Mouse (Mus musculus): Measurements from ENCODE around the gene Nr2f2. TPM values are rescaled to one million over a fixed set of nuclear protein-coding genes. Genes with fewer than 3 reads are reported as not detected.

The Nr2f2 gene
- total RNA-seq (2015; ENCODE audit: low replicate concordance) (not detected in 2 replicates), total RNA-seq (2017; ENCODE audit: low replicate concordance) (not detected in 2 replicates)

DNA sequence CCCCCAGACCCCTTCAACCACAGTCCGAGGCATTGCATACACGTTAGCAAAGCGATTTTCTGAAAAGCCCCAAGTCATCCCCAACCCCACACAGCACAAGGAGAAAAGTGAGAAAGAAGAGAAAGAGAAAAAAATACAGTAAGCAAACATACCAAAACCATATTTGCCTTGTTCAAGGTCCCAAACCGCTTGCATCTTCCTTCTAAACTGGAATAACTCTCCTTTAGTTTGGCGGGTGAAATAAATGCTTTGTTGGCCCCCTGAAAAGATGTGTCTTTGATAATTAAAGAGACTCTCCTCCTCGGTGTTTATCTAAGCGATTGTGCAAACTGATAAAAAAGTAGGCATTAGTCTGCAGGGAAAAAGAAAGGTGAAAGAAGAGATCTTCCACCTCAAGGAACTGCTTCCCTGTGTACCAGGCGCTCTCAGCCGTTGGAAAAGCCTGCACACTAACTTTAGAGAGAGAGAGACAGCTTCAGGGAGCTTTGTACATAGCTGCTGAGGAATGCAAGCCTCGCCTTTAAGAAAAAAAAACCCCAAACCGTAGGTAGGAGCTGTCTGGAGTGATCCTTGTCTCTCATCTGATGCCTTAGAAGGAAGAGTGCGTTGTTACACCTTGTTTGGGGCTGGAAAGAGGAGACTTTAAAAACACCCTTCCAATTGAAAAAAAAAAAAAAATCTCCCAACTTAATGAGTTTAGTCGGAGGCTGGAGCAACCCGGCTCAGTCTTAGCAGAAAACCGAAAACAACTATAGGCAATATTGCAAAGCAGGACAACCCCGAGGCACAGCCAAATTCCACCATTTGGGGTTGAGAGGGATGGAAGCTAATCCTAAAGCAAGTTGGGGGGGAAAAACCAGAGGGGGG is at the start of gene Nr2f2:
Nr2f2 (minus strand) TSS at position 795 of the 867 bp plus-strand sequence.
- no peak for ATAC-seq (replicated peaks; ENCODE audit: low FRiP score, poor library complexity, severe bottlenecking)

DNA sequence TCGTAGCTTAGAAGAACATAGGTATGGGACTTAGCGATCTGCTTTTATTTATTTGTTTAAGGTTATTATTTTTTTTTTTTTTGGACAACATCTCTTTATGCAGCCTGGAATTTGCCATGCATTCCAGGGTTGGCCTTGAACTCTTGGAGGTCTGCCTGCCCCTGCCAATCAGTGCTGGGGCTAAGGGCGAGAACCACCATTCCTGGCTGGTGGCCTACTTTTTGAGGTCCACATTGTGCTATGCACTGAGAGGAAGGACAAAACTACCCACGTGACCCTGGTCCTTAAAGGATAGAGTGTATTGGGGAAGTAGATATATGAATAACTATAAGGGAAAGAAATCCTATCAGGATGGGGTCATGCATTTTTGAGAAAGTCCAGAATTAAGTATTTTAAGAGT is 47.9 kb upstream of the Nr2f2 start:
- no peak for ATAC-seq (replicated peaks; ENCODE audit: low FRiP score, poor library complexity, severe bottlenecking)

DNA sequence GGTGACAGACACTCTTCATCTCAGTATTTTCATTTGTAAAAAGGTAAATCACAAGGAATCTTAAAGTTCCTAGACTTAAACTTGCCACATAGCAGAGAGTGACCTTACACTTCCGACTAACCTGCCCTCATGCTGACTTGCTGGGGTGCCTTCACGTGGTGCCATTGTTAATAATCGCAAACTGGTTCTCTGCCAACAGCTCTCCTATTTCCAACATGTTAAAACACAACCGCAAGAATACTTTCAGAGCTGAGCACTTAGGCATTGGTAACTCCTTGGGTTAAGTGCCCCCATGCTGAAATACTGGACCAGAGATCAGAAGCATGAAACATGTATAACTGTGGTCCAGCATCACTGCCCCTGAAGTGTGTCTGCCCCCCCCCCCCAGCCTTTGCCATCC is 47.1 kb upstream of the Nr2f2 start:
- no peak for ATAC-seq (replicated peaks; ENCODE audit: low FRiP score, poor library complexity, severe bottlenecking)

DNA sequence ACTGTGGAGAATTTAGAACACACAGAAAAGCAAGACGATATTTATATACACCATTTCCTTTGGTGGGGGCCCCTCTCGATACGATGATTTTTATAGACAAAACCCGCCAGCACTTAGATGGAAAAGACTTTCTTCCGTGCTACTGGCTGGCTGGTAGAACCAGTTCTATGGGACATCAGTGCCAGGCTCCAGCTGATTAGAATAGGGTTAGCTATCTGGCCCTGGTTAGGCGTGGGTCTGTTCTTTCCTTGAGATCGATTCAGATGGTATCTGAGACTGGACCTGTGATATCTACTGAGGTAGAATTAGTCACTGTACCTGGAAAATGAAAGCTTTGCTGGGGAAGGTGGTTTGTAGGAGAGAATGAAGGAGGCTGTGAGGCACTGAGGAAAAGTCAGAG is 46.4 kb upstream of the Nr2f2 start:
- no peak for ATAC-seq (replicated peaks; ENCODE audit: low FRiP score, poor library complexity, severe bottlenecking)

GRCm38 (mm10) chr7:70410350-70410749 is 43.8 kb upstream of the Nr2f2 start:
- no peak for ATAC-seq (replicated peaks; ENCODE audit: low FRiP score, poor library complexity, severe bottlenecking)

DNA sequence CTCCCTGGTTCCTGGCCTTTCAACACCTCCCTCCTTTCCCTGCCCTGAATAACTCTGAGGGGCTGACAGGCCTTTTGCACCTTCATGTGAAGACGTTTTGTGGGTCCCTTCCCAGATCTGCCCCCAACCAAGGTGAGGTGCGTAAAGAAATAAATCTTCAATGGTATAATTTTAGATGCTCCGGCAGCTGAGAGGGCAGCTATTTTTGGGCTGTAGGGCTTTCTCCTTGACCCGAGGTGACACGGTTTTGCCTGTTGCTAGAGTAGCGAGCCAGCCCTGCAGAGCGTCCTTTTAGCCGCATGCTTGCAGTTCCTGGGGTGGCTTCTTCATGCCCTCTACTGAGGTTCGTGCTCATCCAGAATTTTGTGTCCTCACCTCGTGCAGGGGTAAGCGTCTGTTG is 43.4 kb upstream of the Nr2f2 start:
- no peak for ATAC-seq (replicated peaks; ENCODE audit: low FRiP score, poor library complexity, severe bottlenecking)

DNA sequence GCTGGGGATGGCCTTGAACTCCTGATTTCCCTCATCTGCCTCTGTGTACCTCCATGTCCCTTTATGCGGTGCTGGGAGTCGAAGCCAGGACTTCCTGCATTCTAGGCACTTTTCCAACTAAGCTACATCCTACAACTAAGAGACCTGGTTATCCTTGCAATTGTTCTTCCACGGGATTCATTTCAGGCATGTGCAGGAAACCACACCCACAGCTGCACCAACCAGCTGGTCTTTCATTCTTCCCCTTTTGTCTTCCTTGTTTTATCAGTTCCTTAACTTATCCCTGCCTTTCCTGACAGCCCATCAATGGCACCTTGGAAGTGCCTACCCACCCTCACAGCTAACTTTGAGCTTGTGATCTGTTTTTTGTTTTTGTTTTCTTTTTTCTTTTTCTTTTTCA is 42.3 kb upstream of the Nr2f2 start:
- no peak for ATAC-seq (replicated peaks; ENCODE audit: low FRiP score, poor library complexity, severe bottlenecking)

DNA sequence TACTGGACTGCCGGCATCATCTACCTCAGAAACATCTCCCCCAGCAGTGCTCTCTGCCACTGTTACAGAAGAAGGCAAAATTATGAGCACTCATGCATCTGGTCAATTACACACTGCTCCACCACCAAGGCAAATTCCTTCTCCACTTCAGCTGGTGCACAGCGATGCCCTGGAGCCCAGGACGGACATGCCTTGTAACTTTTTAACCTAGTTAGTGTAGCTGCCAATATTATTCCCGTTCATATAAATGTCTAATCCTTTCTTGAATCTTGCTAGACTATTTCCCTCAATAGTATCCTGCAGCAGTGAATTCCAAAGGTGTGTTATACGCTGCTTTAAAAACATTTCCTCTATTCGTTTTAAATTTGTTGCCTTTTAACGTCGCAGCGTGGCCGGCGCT is 40.6 kb upstream of the Nr2f2 start:
- no peak for ATAC-seq (replicated peaks; ENCODE audit: low FRiP score, poor library complexity, severe bottlenecking)

- ATAC-seq (replicated peaks; ENCODE audit: low FRiP score, poor library complexity, severe bottlenecking): no peak
Observed at GRCm38 (mm10) chr7:70406527-70406926, 40.0 kb upstream of the Nr2f2 start.

DNA sequence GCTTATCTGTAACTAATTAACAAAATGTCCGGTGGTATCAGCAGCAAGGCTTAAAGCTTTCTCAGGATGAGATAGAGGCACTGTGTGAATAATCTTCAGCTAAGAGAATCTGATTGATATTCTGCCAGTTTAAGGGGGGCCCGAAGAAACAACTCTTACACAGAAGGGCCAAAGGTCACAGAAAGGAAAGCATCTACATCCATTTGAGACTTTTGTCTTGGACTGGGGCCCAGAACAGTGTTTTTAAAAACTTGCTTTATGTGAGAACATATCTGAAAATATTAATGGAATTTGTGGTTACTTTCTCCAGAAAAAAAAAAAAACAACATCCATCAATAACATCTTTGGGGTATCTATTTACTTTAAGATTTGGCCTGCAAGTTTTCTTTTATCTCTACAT is 38.9 kb upstream of the Nr2f2 start:
- ATAC-seq (replicated peaks; ENCODE audit: low FRiP score, poor library complexity, severe bottlenecking): no peak

DNA sequence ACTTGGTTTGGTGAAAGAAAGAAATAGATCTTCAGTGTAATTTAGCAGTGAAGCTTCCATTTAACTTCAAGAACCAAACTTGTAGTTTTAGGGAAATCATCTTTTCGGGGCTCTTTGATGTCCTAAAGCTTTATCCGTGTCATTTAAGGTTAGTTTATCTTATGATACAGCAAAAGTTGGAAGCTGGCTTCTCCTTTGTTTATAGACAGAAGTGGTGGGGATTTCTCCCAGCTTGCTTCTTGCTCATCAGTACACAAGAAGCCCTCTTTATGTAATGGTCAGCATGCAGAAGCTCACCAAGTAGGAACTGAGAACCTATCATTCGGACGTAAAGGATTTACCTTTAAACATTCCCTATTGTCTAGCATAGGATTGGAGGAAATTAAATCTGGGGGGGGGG is 16.3 kb upstream of the Nr2f2 start:
- no peak for ATAC-seq (replicated peaks; ENCODE audit: low FRiP score, poor library complexity, severe bottlenecking)

DNA sequence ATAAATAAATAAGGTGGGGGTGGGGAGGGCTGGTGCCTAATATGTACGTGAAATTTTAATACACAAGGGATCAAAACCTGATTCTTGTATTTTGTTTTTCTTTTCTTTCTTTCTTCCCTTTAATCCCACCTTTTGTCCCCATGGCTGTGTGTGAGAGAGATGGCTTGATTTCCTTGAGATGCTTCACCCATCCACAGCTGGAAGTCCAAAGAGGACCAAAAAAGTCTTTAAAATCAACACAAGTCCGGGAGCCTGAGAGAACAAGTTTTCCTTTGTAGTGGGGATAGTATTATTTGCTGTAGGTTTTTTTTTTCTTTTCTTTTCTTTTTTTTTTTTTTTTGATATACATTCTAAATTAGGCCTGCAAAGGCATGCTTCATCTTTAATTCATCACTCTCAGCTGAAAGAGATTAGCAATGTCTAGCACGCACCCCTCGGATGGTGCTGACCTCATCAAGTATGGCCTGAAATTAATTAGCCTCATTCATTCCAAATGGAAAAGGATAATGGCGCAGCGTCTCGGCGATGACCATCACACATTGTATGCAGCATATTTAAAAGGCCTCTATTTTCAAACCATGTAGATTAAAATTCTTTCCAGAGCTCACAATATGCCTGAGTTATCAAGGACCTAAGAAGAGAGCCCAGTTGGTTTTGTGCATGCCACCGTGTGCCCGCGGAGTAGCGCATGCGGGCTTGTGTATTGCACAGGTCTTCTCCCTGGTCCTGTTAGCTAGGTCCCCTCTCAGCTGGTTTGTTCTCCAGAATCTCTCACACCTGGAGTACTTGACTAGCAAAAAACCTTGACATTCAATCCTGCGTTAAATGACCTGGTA is 15.1 kb upstream of the Nr2f2 start:
- ATAC-seq (replicated peaks; ENCODE audit: low FRiP score, poor library complexity, severe bottlenecking): no peak

- no peak for ATAC-seq (replicated peaks; ENCODE audit: low FRiP score, poor library complexity, severe bottlenecking)
Observed at GRCm38 (mm10) chr7:70380943-70381342, 14.4 kb upstream of the Nr2f2 start.

DNA sequence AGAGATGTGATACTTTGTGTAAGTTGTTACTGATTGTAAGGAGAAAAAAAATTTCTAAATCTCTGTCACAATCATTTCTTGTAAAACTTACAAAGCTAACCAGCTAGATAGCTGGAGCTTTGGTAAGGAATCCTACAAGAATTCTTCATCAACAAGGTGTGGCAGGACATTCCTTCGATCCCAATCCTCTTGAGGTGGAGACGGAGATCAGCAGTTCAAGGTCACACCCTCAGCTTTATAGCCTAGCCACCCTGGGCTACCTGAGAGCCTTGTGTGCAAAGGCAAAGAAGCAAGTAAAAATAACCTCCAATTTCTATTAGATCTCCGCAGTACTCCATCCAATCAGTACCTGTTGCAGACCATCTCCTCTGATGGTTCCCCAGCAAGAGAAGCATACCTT is 13.7 kb upstream of the Nr2f2 start:
- ATAC-seq (replicated peaks; ENCODE audit: low FRiP score, poor library complexity, severe bottlenecking): no peak

DNA sequence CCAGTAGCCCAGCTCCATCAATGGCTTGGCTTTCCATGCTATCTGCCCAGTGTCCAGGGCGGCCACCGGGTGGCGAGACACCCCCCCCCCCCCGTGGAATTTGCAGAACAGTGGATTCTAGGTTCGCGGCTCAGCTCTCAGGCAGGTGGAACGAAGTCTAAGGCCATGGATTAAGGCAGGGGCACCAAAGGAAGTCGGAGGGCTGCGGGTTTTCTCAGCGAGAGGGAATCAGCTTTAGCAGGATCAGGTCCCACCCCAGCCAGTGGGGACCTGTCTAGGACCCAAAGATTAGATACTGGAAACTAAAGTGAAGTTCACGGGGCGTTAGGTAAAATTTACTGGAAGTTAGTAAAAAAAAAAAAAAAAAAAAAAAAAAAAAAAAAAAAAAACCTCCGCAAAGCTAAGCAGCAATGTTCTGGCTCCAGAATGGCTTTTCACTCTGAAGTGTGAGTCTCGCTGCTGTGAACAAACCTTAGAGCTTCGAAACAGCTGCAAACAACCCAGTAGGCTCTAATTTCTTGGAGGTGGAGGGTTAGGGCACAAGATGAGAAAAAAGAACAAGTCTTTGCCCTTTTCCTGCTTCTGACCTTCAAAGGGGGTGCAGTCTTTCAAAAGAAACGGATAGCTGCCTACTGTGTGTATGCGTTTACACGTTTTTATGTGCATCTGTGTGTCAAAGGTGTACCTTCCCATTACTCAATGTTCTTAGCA is 4.2 kb upstream of the Nr2f2 start:
- no peak for ATAC-seq (replicated peaks; ENCODE audit: low FRiP score, poor library complexity, severe bottlenecking)

- no peak for ATAC-seq (replicated peaks; ENCODE audit: low FRiP score, poor library complexity, severe bottlenecking)
Observed at GRCm38 (mm10) chr7:70369731-70370551, 3.4 kb upstream of the Nr2f2 start.

DNA sequence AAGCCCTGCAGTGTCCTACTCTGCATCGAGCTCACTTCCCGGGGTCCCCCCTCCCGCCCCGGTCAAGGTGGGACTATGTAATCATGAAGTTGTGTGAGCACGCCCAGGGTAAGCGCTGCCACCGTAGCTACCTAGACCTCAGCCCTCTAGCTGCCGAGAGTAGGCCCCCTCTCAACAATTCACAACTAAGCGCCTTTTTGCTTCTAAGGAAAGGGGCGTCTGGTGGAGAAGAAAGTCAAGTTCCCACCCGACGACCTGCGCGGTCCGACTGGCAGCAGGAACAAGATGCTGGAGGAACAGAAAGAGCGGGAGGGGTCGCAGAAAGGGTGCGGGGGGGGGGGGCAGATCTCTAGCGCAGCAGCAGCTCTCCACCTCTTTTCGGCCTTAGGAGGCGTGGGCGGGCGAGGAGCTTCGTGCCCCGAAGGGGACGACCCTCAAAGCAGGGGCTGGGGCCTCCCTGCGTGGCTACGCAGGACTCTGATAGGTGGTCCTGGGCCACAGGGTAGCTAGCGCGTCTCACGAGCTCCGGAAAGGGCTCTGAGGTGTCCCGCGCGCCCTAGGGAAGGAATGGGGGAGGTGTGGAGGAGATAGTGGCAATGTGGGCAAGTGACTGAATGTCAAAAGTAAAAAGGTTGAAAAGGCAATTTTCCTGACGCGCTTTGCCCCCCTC is 2.7 kb upstream of the Nr2f2 start:
- ATAC-seq (replicated peaks; ENCODE audit: low FRiP score, poor library complexity, severe bottlenecking): no peak

- no peak for ATAC-seq (replicated peaks; ENCODE audit: low FRiP score, poor library complexity, severe bottlenecking)
Observed at GRCm38 (mm10) chr7:70368751-70369060, 2.2 kb upstream of the Nr2f2 start.

GRCm38 (mm10) chr7:70368268-70368655 is 1.7 kb upstream of the Nr2f2 start:
- no peak for ATAC-seq (replicated peaks; ENCODE audit: low FRiP score, poor library complexity, severe bottlenecking)

Measured in erythroid progenitor cell, adult 5-6 weeks (primary cell).